Mouse (Mus musculus) ES-Bruce4 (cell line): ENCODE data around the gene Rxfp3.

Experiments used
- CTCF ChIP-seq: IDR thresholded peaks from one replicate; pipeline ENCODE4 v1.8.1; 2011; ENCODE audit warnings: low read depth, low read length
- POLR2A ChIP-seq: IDR thresholded peaks from one replicate; pipeline ENCODE4 v1.8.1; 2011; ENCODE audit warnings: low read length; ENCODE audit not compliant: insufficient read depth

DNA sequence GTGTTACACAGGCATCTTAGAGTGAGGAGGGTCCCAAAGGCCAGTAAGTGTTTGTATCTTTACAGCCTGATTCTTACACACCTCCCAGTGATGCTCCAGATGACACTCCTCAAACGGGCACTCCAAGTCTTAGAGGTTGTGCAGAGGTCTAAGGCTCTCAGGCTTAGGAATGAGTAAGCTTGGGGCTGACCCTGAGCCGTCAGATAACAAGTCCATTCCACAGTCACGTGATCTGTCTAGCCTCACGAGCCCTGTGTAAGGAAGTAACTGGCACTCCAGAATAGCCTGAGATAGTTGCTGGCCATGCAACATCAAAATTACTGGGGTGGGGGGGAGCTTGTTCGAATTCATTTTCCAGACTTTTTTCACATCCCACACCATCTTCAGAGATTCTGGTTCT is 2.3 kb upstream of the Rxfp3 start:
- TF ChIP-seq CTCF (no peak), POLR2A (no peak)
